Mouse (Mus musculus) frontal cortex, adult (tissue): ENCODE measurements at regions not wholly inside any gene's neighbourhood (a gene's known extent, or its start where the extent isn't known, plus 50 kb on each side); places are given as distances from the start of the nearest gene placed in this dataset.

ENCODE experiments used
- ATAC-seq: cut with Nextera tagmentation; 2 replicates; pipeline ENCODE4 v1.9.2; 2017; ENCODE audit warnings: mild to moderate bottlenecking, moderate library complexity, mixed read lengths; ENCODE audit not compliant: low TSS enrichment

GRCm38 (mm10) chr13:45213116-45213834 lies 134.8 kb downstream of the Gm9817 start:
- no peak for ATAC-seq

- ATAC-seq = no peak
These were observed 139.8 kb downstream of the Gm9817 start for GRCm38 (mm10) chr13:45218251-45218650.

GRCm38 (mm10) chr13:45219671-45220070 lies 141.2 kb downstream of the Gm9817 start:
- no peak for ATAC-seq

GRCm38 (mm10) chr13:45230804-45231203 lies 152.3 kb downstream of the Gm9817 start:
- no peak for ATAC-seq

GRCm38 (mm10) chr13:45235236-45235635 lies 154.3 kb upstream of the Mylip start:
- no peak for ATAC-seq

- ATAC-seq = no peak
These were observed 151.3 kb upstream of the Mylip start for GRCm38 (mm10) chr13:45238258-45238657.

GRCm38 (mm10) chr13:45239153-45239552 lies 150.4 kb upstream of the Mylip start:
- ATAC-seq = no peak

GRCm38 (mm10) chr13:45240009-45240653 lies 149.4 kb upstream of the Mylip start:
- no peak for ATAC-seq

- ATAC-seq = no peak
These were observed 147.3 kb upstream of the Mylip start for GRCm38 (mm10) chr13:45242261-45242660.

GRCm38 (mm10) chr13:45242750-45243149 lies 146.8 kb upstream of the Mylip start:
- no peak for ATAC-seq

GRCm38 (mm10) chr13:45245651-45246050 lies 143.9 kb upstream of the Mylip start:
- ATAC-seq = no peak

- no peak for ATAC-seq
These were observed 143.2 kb upstream of the Mylip start for GRCm38 (mm10) chr13:45246341-45246740.

GRCm38 (mm10) chr13:45250028-45250427 lies 139.5 kb upstream of the Mylip start:
- no peak for ATAC-seq

GRCm38 (mm10) chr13:45251068-45251467 lies 138.5 kb upstream of the Mylip start:
- no peak for ATAC-seq

GRCm38 (mm10) chr13:45252126-45252525 lies 137.4 kb upstream of the Mylip start:
- no peak for ATAC-seq

GRCm38 (mm10) chr13:45253221-45253620 lies 136.3 kb upstream of the Mylip start:
- no peak for ATAC-seq

GRCm38 (mm10) chr13:45255277-45255676 lies 134.3 kb upstream of the Mylip start:
- no peak for ATAC-seq

- ATAC-seq = no peak
These were observed 127.5 kb upstream of the Mylip start for GRCm38 (mm10) chr13:45262011-45262410.

GRCm38 (mm10) chr13:45266287-45267064 lies 123.1 kb upstream of the Mylip start:
- ATAC-seq = no peak

- ATAC-seq = no peak
These were observed 122.1 kb upstream of the Mylip start for GRCm38 (mm10) chr13:45267446-45267845.

GRCm38 (mm10) chr13:45267906-45268305 lies 121.6 kb upstream of the Mylip start:
- no peak for ATAC-seq

GRCm38 (mm10) chr13:45274261-45274884 lies 115.2 kb upstream of the Mylip start:
- ATAC-seq = no peak
